Mouse (Mus musculus) ES-E14 (cell line): ENCODE measurements around the gene Exoc3l. TPM values are rescaled to one million over a fixed set of nuclear protein-coding genes. Genes with fewer than 3 reads are reported as not detected.

ENCODE experiments used
- DNase-seq: peaks from one replicate; pipeline ENCODE4 v3.0.0-alpha.2; 2013; ENCODE audit warnings: low read depth, low spot score
- H3K27ac ChIP-seq: 2 replicates; pipeline ENCODE4 v1.5.1; 2012; ENCODE audit warnings: low read depth, mild to moderate bottlenecking, low read length, moderate library complexity, mixed read lengths; ENCODE audit not compliant: poor library complexity, insufficient read depth, severe bottlenecking
- H3K36me3 ChIP-seq: 2 replicates; pipeline ENCODE4 v1.6.1; 2012; ENCODE audit warnings: mild to moderate bottlenecking, low read length, moderate library complexity, mixed read lengths; ENCODE audit not compliant: control insufficient read depth, poor library complexity, insufficient read depth, severe bottlenecking
- H3K4me1 ChIP-seq, 2 experiments: fragments of 150-350 bp in 1 of 2; sonication (generic) in 1 of 2; 2 replicates each; pipeline ENCODE4 v1.6.1; 2012; ENCODE audit warnings: low read length in 2 of 2, mild to moderate bottlenecking in 1 of 2, mixed read lengths in 1 of 2; ENCODE audit not compliant: control insufficient read depth in 2 of 2, insufficient read depth in 2 of 2, poor library complexity in 1 of 2
- H3K4me3 ChIP-seq, 2 experiments: fragments of 150-350 bp in 1 of 2; sonication (generic) in 1 of 2; 2 replicates each; pipeline ENCODE4 v1.5.1; 2012; ENCODE audit warnings: low read length in 2 of 2, low read depth in 1 of 2, mild to moderate bottlenecking in 1 of 2, mixed read lengths in 1 of 2; ENCODE audit not compliant: insufficient read depth in 1 of 2, poor library complexity in 1 of 2, severe bottlenecking in 1 of 2
- H3K9ac ChIP-seq: 2 replicates; pipeline ENCODE4 v1.6.1; 2012; ENCODE audit warnings: low read depth, mild to moderate bottlenecking, low read length, mixed read lengths; ENCODE audit not compliant: poor library complexity, insufficient read depth, severe bottlenecking
- H3K9me3 ChIP-seq: fragments of 150-350 bp; sonication (generic); 2 replicates; pipeline ENCODE4 v1.6.1; 2012; ENCODE audit warnings: low read depth, mild to moderate bottlenecking, low read length; ENCODE audit not compliant: control insufficient read depth, insufficient read depth
- CHD2 ChIP-seq: IDR thresholded peaks from 2 replicates; pipeline ENCODE4 v1.6.1; 2014; ENCODE audit warnings: mild to moderate bottlenecking, low read depth, low read length, inconsistent platforms
- HCFC1 ChIP-seq: IDR thresholded peaks from 2 replicates; pipeline ENCODE4 v1.6.1; 2012; ENCODE audit warnings: low read length, inconsistent platforms, borderline replicate concordance; ENCODE audit not compliant: insufficient read depth
- MAFK ChIP-seq: IDR thresholded peaks from 2 replicates; pipeline ENCODE4 v1.6.1; 2014; ENCODE audit warnings: mild to moderate bottlenecking, low read depth, low read length, inconsistent platforms; ENCODE audit not compliant: insufficient read depth
- ZC3H11A ChIP-seq: IDR thresholded peaks from 2 replicates; pipeline ENCODE4 v1.6.1; 2012; ENCODE audit warnings: low read depth, mild to moderate bottlenecking, inconsistent platforms, low read length, borderline replicate concordance
- ZNF384 ChIP-seq: IDR thresholded peaks from 2 replicates; pipeline ENCODE4 v1.6.1; 2012; ENCODE audit warnings: low read depth, low read length, inconsistent platforms
- in situ Hi-C, 2 experiments: fragments of 600-800 bp; cut with MboI; formaldehyde crosslinking; loops; one replicate each; pipeline ENCODE4 v1.15.1; 2025; ENCODE audit warnings: low sequenced_read_pairs in 2 of 2, inconsistent platforms in 1 of 2; ENCODE audit not compliant: unreplicated experiment in 2 of 2
- total RNA-seq: library from RNA; depleted of rRNA; stranded (reverse); fragments of 300-350 nt; gene quantifications from 2 replicates; pipeline ENCODE4 v1.2.3, GENCODE M21; 2012

Exoc3l gene
- total RNA-seq, 1 experiment: 22.0 TPM

DNA sequence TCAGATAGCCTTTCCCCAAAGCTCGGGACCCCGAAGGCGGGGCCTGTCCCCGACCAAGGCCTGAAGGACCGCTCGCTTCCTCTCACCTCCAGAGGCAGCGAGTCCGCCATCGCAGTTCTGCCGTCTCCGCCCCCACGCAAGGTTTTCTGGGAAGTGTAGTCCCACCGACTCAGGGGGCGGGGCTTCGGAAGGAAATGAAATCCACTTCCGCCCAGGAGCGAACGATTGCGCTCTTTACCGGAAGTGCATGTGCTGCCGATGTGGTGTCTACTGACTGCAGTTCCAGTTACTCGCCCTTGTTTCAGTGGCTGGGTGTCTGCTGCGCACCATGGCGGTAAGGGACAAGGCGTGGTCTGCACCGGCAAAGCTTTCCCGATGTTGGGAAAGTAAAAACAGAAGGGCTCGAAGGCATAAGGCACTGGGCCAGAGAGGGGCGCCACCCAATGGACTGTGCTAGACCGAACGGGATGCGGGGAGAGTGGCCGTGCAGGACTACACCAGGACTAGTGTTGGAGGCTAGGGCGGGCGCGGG, 30.3 kb upstream of the Exoc3l start, which contains the start of the genes Lrrc29 and Tmem208:
Lrrc29 (minus strand) TSS at position 138 of the 532 bp plus-strand sequence.
Tmem208 (plus strand) TSS at position 214 of the 532 bp plus-strand sequence.
- Histone ChIP-seq H3K36me3 (peaks cover 29% of the 10 kb centered on the region), H3K9me3 (no peaks in the 10 kb centered on the region), H3K9ac (peak within 1 kb of the TSS; percentile 76), H3K4me3 (peak within 1 kb of the TSS; percentile 92 to 100), H3K27ac (peak within 1 kb of the TSS; percentile 35; the same call in 1 of the 2 replicates), H3K4me1 (peaks cover 0 to 8% of the 10 kb centered on the region in 2 experiments; a peak in 1 of 4 replicates)
- peak; percentile 96 for DNase-seq
- in situ Hi-C loops: no loop called here
- no peak for TF ChIP-seq ZC3H11A
- peak; percentile 93 for TF ChIP-seq HCFC1
- TF ChIP-seq ZNF384: 0 out of 2 replicates have a peak, but pooled peaks have one; percentile 2
- TF ChIP-seq MAFK: no peak
- no peak for TF ChIP-seq CHD2

GRCm38 (mm10) chr8:105325641-105326093, 29.8 kb upstream of the Exoc3l start:
- Histone ChIP-seq H3K27ac (0 out of 2 replicates have a peak overlapping the region, but pooled peaks have one; percentile 35), H3K36me3 (peaks cover 24% of the 10 kb centered on the region), H3K9me3 (no peaks in the 10 kb centered on the region), H3K9ac (peak overlapping the region; percentile 76), H3K4me1 (peaks cover 0 to 8% of the 10 kb centered on the region in 2 experiments; a peak in 1 of 4 replicates), H3K4me3 (peak overlapping the region; percentile 92 to 100)
- no peak for TF ChIP-seq HCFC1
- TF ChIP-seq ZC3H11A: no peak
- TF ChIP-seq CHD2: no peak
- no peak for TF ChIP-seq MAFK
- TF ChIP-seq ZNF384: no peak
- in situ Hi-C loops: no loop called here
- DNase-seq: no peak

- TF ChIP-seq ZNF384 (no peak), ZC3H11A (no peak), MAFK (no peak), CHD2 (no peak), HCFC1 (no peak)
- in situ Hi-C loops: no loop called here
- no peak overlapping the region for H3K4me3 ChIP-seq
Measured at GRCm38 (mm10) chr8:105323183-105323582, 27.3 kb upstream of the Exoc3l start.

GRCm38 (mm10) chr8:105318662-105319190, 22.8 kb upstream of the Exoc3l start:
- TF ChIP-seq MAFK: no peak
- TF ChIP-seq CHD2: no peak
- TF ChIP-seq HCFC1: no peak
- no peak for TF ChIP-seq ZNF384
- no peak for TF ChIP-seq ZC3H11A
- in situ Hi-C loops: no loop called here

More at GRCm38 (mm10) chr8:105323183-105323582, 27.3 kb upstream of the Exoc3l start:
- no peak for DNase-seq
- Histone ChIP-seq H3K9me3 (no peaks in the 10 kb centered on the region), H3K4me1 (peaks cover 0 to 6% of the 10 kb centered on the region in 2 experiments; a peak in 1 of 4 replicates), H3K27ac (no peak overlapping the region), H3K36me3 (peaks cover 3% of the 10 kb centered on the region), H3K9ac (no peak overlapping the region)

More at GRCm38 (mm10) chr8:105318662-105319190, 22.8 kb upstream of the Exoc3l start:
- Histone ChIP-seq H3K9me3 (no peaks in the 10 kb centered on the region), H3K36me3 (peaks cover 2% of the 10 kb centered on the region; the same call in 1 of the 2 replicates), H3K27ac (no peak overlapping the region), H3K4me3 (no peak overlapping the region), H3K4me1 (no peaks in the 10 kb centered on the region), H3K9ac (no peak overlapping the region)
- DNase-seq: no peak
